Mouse (Mus musculus): ENCODE data around the gene Cyp2s1.

- TF ChIP-seq CTCF (IDR thresholded peaks at IDR 0.05; ENCODE audit: low read depth, low read length) (no peak), POLR2A (IDR thresholded peaks at IDR 0.05; ENCODE audit: extremely low read depth, insufficient read depth, low read length) (no peak)
These were observed 47.0 kb upstream of the Cyp2s1 start for GRCm38 (mm10) chr7:25863756-25864155.
